Mouse (Mus musculus): ENCODE results near the gene Ubash3b.

The Ubash3b gene

DNA sequence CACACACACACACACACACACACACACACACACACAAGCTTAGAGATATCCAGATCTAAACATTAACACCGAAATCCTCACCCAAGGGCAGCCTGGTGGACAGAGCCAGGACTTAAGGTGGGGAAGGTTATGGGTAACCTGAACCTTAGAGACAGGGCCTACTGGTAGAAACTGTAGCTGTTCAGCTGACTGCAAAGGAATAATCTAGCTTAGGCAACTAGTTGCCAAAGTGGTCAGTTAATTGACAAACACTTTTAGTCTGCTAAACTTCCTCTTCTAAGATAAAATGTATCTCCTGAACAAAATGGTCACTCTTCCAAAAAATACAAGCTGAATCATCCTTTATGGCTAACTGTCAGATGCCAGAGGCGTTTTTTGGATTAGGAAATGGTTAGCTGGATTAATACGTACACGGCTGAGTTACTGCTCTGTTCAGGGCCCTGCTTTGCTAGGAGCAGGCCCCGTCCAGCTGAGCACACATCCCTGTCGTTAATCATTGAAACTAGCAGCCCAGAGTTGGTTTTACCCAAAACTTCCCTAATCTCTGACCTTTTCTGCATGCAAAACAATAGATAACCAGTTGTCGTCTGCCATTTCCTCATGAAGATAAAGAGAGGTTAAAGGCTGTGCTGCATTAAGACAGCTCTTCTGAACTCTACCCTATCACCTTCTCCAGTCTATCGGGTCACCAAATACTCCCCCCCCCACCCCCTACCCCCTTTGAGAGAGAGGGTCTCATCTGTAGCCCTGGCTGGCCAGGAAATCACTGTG is 102.5 kb downstream of the Ubash3b start:
- in situ Hi-C loops (cut with MboI, MseI), result no loop called here

- in situ Hi-C loops (cut with MboI, MseI), result no loop called here
Observed at GRCm38 (mm10) chr9:41054166-41054565, 107.3 kb downstream of the Ubash3b start.

- in situ Hi-C loops (cut with MboI, MseI), result no loop called here
Observed at GRCm38 (mm10) chr9:41053478-41053877, 108.0 kb downstream of the Ubash3b start.

DNA sequence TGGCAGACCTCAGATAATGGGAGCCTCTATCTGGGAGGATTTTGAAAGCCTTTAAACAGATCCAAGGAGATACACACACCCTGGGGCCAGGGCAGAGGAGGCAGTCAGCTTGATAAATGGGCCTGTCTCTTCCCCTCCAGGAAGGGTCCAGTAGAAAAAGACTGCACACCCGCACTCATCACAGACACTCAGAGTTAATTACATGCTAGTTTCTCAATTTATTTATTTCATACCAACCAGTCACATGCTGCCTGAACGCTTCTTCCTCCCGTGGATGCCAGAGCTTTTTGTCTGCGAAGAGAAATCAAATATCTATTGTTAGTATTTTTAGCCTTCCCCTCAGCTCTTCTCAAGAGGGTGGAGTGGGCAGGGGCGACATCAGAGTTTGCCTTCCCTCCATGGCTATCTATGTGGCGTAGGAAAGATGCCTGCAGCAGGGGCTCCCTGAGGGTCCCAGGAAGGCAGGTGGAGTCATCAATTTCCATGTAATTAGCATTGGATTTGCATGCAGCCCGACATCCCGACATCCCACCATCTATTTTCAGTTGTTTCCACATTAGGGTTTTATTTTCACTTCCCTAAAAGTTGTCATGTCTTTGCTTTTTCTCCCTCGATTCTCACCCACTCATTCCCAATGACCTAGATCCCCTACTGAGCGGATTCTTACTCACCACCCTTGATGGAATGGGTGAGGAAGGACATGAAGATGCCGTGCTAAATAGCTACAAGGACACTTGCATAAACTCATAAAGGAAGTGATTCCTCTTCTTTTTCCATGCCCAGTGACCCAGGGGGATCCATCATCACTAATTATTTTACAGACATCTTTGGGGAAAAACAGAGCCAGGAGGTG is 110.2 kb downstream of the Ubash3b start:
- in situ Hi-C loops (cut with MboI, MseI), result no loop called here

- in situ Hi-C loops (cut with MboI, MseI), result no loop called here
Observed at GRCm38 (mm10) chr9:41050331-41051079, 111.0 kb downstream of the Ubash3b start.

- in situ Hi-C loops (cut with MboI, MseI), result loop anchor here (5.0 to 10.0 kb wide), 2 partner anchors 133 to 416 kb away; no protein-coding TSS in a partner anchor
Observed at GRCm38 (mm10) chr9:41049282-41049681, 112.2 kb downstream of the Ubash3b start.

GRCm38 (mm10) chr9:41048820-41049219 is 112.7 kb downstream of the Ubash3b start:
- in situ Hi-C loops (cut with MboI, MseI), result loop anchor here (5.0 to 10.0 kb wide), 2 partner anchors 133 to 416 kb away; no protein-coding TSS in a partner anchor

- in situ Hi-C loops (cut with MboI, MseI), result loop anchor here (5.0 to 10.0 kb wide), 2 partner anchors 134 to 417 kb away; no protein-coding TSS in a partner anchor
Observed at GRCm38 (mm10) chr9:41048216-41048615, 113.3 kb downstream of the Ubash3b start.

GRCm38 (mm10) chr9:41047654-41048053 is 113.8 kb downstream of the Ubash3b start:
- in situ Hi-C loops (cut with MboI, MseI), result loop anchor here (5.0 to 10.0 kb wide), 2 partner anchors 135 to 417 kb away; no protein-coding TSS in a partner anchor

- in situ Hi-C loops (cut with MboI, MseI), result loop anchor here (5.0 to 10.0 kb wide), 2 partner anchors 138 to 420 kb away; no protein-coding TSS in a partner anchor
Observed at GRCm38 (mm10) chr9:41044626-41045025, 116.9 kb downstream of the Ubash3b start.

DNA sequence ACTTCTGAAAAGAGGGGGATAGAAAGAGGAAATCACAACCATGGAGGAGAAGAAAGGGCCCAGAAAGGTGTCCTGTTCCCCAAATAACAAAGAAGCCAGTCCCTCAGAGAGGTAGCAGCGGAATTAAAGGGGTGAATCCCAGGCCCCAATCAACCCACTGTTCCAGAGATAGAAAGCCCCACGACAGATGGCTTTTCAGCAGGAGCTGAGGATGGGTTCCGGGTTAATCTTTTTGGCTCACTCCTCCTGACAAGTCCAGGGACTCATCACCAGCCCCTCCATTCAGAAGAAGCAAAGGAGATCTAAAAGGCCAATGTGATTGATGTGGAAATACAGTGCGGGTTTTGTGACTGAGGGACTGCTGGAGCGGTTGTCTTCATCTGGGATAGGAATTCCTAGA is 117.9 kb downstream of the Ubash3b start:
- in situ Hi-C loops (cut with MboI, MseI), result loop anchor here (10.0 kb wide), 1 partner anchor 421 kb away; no protein-coding TSS in a partner anchor

GRCm38 (mm10) chr9:41041404-41041803 is 120.1 kb downstream of the Ubash3b start:
- in situ Hi-C loops (cut with MboI, MseI), result loop anchor here (10.0 kb wide), 1 partner anchor 423 kb away; no protein-coding TSS in a partner anchor

- in situ Hi-C loops (cut with MboI, MseI), result no loop called here
Observed at GRCm38 (mm10) chr9:41038150-41038664, 123.3 kb downstream of the Ubash3b start.

- in situ Hi-C loops (cut with MboI, MseI), result no loop called here
Observed at GRCm38 (mm10) chr9:41031590-41032489, 129.7 kb downstream of the Ubash3b start.

DNA sequence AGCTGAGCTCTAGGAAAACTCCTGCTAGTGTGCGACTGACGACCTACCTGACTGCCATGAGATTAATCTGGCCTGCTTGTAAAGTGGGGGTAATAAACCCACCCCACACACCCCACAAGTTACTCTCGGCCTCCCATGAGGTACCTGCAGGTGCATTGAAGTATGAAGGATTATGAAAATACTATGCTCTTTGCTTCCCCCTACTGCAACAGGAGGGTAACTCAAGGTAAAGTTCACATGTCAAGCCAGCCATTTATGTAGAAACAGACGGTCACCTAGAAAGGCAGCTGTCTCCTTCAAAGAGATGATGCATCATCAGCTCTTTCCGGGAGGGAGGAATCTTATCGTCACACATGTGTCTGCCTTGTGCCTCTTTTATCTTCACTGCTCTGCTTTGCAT is 131.7 kb downstream of the Ubash3b start:
- in situ Hi-C loops (cut with MboI, MseI), result no loop called here

- in situ Hi-C loops (cut with MboI, MseI), result no loop called here
Observed at GRCm38 (mm10) chr9:41028470-41028869, 133.0 kb downstream of the Ubash3b start.

DNA sequence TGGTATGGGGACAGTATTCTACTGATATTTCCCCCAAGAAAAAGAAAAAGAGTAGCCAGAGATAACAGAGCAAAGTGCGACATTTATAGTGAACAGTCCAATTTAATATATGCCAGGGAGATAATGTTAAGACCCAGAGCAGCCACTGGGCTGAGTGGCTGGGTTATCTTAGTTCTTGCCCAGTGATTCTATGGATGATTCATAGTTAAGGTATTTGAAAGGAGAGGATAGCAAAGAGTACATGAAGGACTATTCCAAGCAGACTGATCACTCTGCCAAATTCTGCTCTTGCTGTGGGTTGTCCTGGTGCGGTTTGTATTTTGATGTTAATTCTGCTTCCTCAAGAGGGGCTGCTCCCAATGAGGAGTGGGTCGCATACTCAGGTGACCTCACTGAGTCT is 139.8 kb downstream of the Ubash3b start:
- in situ Hi-C loops (cut with MboI, MseI), result no loop called here

DNA sequence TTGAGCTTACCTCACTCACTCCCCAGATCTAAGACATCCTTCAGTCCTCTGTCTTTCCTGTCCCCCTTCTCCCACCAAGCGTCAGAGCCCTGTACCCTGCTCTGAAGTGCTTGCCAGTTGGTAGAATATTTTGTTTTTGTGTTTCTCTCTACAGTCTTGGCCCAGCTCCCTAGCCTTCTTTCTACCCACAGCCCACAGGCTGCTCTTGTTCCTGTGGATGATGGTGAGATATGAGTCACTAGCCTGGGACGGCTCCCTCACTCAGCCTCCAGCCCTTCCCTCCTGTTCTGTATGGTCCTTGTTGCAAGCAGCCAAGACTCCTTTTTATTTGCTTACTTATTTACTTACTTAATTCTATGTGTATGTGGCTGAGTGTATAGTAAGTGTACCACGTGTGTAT is 141.0 kb downstream of the Ubash3b start:
- in situ Hi-C loops (cut with MboI, MseI), result no loop called here

DNA sequence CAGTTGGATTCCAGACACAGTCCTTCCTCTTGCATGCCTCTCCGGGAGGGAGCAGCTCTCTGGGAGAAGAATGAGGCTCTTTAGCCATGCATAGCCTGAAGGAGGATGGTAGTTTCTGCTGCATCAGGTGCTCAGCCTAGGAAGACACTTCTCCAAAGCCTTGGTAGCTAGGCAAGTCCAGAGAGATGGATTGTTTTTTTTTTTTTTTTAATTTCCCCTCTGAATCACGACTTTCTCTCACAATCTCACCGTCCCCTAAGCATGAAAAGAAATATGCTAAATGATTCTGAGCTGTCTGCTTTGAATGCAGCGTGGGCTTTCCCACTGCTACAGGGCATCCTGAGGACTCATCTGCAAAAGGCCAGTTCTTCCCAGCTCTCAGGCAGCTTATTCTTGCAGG is 147.0 kb downstream of the Ubash3b start:
- in situ Hi-C loops (cut with MboI, MseI), result no loop called here

DNA sequence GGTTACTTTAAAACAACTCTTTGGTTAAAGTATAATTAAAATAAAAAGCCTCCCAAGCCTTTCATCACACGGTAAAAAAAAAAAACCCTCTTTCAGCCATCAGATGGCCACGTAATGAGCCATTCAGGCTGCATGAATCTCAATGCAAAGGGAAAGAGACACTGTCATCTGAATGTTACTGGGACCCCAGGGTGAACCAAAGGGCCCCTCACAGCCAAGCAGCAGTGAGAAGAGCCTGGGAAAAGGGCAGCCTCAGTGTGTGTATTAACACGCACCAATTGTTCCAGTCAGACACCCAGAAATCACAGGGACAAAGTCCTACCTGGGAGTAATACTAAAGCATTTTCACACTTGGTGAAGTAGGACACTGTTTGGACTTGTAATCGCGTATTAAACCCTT is 149.0 kb downstream of the Ubash3b start:
- in situ Hi-C loops (cut with MboI, MseI), result no loop called here
